Comparison of ENCODE assay signal across 8 mouse cellular contexts in the genomic region with DNA sequence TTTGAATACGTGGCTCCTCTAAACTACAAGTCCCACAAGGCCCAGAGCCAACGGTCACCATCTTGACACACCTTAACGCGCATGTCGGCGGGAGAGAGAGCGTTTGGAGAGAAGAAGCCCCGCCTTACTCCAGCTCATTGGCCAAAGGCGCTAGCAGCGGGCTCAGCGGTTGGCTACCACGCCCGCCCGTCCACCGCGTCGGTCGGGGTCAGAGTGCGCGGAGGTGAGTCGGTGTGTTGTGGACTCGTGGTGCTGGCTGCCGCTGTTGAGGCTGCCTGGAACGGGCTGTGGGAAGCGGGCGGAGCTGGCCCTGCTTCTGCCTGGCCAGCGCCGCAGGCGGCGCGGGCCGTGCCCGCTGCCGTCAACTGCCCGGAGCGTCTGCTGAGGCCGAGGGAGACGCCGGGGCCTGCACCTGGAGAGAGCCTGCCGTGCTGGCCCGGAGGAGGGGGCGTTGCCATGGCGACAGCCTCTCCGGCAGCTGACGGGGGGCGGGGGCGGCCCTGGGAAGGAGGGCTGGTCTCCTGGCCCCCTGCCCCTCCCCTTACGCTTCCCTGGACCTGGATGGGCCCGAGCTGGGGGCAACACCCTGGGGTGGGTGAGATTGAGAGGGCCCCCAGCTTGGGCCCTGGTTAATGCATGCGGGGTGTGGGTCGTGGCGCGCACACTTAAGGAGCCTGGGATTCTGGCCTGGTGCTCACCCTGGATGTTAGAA. TPM values are rescaled to one million over a fixed set of nuclear protein-coding genes. Genes with fewer than 3 reads are reported as not detected.
DNase-seq lines count a peak whose midpoint lies in the region; ATAC-seq lines count a peak whose summit lies in the region.

A gene (plus strand): TSS at position 226 of the 712 bp plus-strand sequence.

- peak within 1 kb of the TSS; percentile 63 to 88 for H3K4me3 ChIP-seq in heart, embryonic 14.5 days (ENCODE audit: control insufficient read depth in 1 of 2, insufficient read depth in 1 of 2, low read depth in 1 of 2, low read length in 2 of 2)
- H3K4me3 ChIP-seq in liver, embryonic 13.5 days (replicated peaks) = peak within 1 kb of the TSS; percentile 82
- H3K4me3 ChIP-seq in stomach, embryonic 16.5 days (replicated peaks; ENCODE audit: low read length) = peak within 1 kb of the TSS; percentile 97

- H3K27me3 ChIP-seq in heart, embryonic 14.5 days (ENCODE audit: control insufficient read depth, insufficient read depth, low read length) = no peaks in the 10 kb centered on the region
- no peaks in the 10 kb centered on the region for H3K27me3 ChIP-seq in liver, embryonic 13.5 days
- H3K27me3 ChIP-seq in stomach, embryonic 16.5 days (ENCODE audit: control insufficient read depth, insufficient read depth, low read length) = no peaks in the 10 kb centered on the region

- H3K4me1 ChIP-seq in heart, embryonic 14.5 days (ENCODE audit: control insufficient read depth in 2 of 2, insufficient read depth in 2 of 2, low read length in 2 of 2) = peaks cover 8 to 11% of the 10 kb centered on the region in 2 experiments
- H3K4me1 ChIP-seq in liver, embryonic 13.5 days (replicated peaks) = peaks cover 26% of the 10 kb centered on the region
- H3K4me1 ChIP-seq in stomach, embryonic 16.5 days (ENCODE audit: control insufficient read depth, insufficient read depth, low read length) = peaks cover 19% of the 10 kb centered on the region

- H3K4me2 ChIP-seq in heart, embryonic 14.5 days (ENCODE audit: low read length) = peak within 1 kb of the TSS; percentile 88
- peak within 1 kb of the TSS; percentile 95 for H3K4me2 ChIP-seq in liver, embryonic 13.5 days
- peak within 1 kb of the TSS; percentile 65 for H3K4me2 ChIP-seq in stomach, embryonic 16.5 days (ENCODE audit: low read depth, low read length)

- peak; percentile 100 for ATAC-seq in CD4-positive, CD25-positive, alpha-beta regulatory T cell, adult 4 months
- peak; percentile 99 for ATAC-seq in heart, embryonic 14.5 days (ENCODE audit: insufficient number of reproducible peaks, insufficient read depth, low FRiP score, low read depth)
- peak; percentile 100 for ATAC-seq in liver, embryonic 13.5 days (ENCODE audit: low read depth)
- peak; percentile 99 for ATAC-seq in stomach, embryonic 16.5 days (ENCODE audit: insufficient read depth, low FRiP score)

- H3K9me3 ChIP-seq in heart, embryonic 14.5 days (ENCODE audit: control insufficient read depth, low read length) = no peaks in the 10 kb centered on the region
- no peaks in the 10 kb centered on the region for H3K9me3 ChIP-seq in liver, embryonic 13.5 days (replicated peaks)
- no peaks in the 10 kb centered on the region for H3K9me3 ChIP-seq in stomach, embryonic 16.5 days (replicated peaks; ENCODE audit: control insufficient read depth, low read length)

- DNase-seq in c-Kit-negative CD71-positive TER-119-positive erythroid progenitor cells, embryonic 14.5 days (ENCODE audit: low read depth, low spot score) = peak; percentile 95
- DNase-seq in fibroblast of lung, adult 2 months (ENCODE audit: low read depth) = peak; percentile 97
- peak; percentile 99 for DNase-seq in kidney, postnatal 14 days
- DNase-seq in liver, embryonic 13.5 days = peak; percentile 97
- DNase-seq in neural tube, embryonic 10.5 days (ENCODE audit: extremely low spot score, low spot score) = peak; percentile 97

- H3K36me3 ChIP-seq in heart, embryonic 14.5 days (ENCODE audit: control insufficient read depth, insufficient read depth, low read length) = 0 out of 2 replicates have a peak, but pooled peaks cover 3% of the 10 kb centered on the region
- H3K36me3 ChIP-seq in liver, embryonic 13.5 days = no peaks in the 10 kb centered on the region
- H3K36me3 ChIP-seq in stomach, embryonic 16.5 days (ENCODE audit: control insufficient read depth, insufficient read depth, low read length) = no peaks in the 10 kb centered on the region

- H3K27ac ChIP-seq in heart, embryonic 14.5 days (replicated peaks in 1 of 2; ENCODE audit: control insufficient read depth in 1 of 2, insufficient read depth in 1 of 2, low read depth in 2 of 2, low read length in 2 of 2) = peak within 1 kb of the TSS; percentile 3 to 75; a peak in 3 of 4 replicates
- H3K27ac ChIP-seq in liver, embryonic 13.5 days = peak within 1 kb of the TSS; percentile 50
- peak within 1 kb of the TSS; percentile 62 for H3K27ac ChIP-seq in stomach, embryonic 16.5 days (ENCODE audit: low read length)

- under 1% methylated on average over 53 of the region's 53 CpGs for WGBS in heart, embryonic 14.5 days
- WGBS in liver, embryonic 13.5 days (ENCODE audit: insufficient replicate concordance) = under 1% methylated on average over 51 of the region's 53 CpGs
- under 1% methylated on average over 53 of the region's 53 CpGs for WGBS in stomach, embryonic 16.5 days

- H3K9ac ChIP-seq in heart, embryonic 14.5 days (ENCODE audit: low read length) = peak within 1 kb of the TSS; percentile 86
- peak within 1 kb of the TSS; percentile 87 for H3K9ac ChIP-seq in liver, embryonic 13.5 days
- peak within 1 kb of the TSS; percentile 92 for H3K9ac ChIP-seq in stomach, embryonic 16.5 days (ENCODE audit: low read length)

RNA-seq across cellular contexts. Expression of the gene that starts here (rescaled TPM):
- polyA plus RNA-seq in CD4-positive, CD25-positive, alpha-beta regulatory T cell, adult 4 months (2017; shearing (Covaris generic)) = 10 to 100 TPM; 50.0 to 61.7 TPM
- polyA plus RNA-seq in heart, embryonic 14.5 days (2014; fragmentation: Nextera tagmentation; extraction: Ambion mirVana) = 128 and 130 TPM in 2 replicates
- polyA plus RNA-seq in liver, embryonic 13.5 days (2015; fragmentation: Nextera tagmentation; extraction: Ambion mirVana) = 40.1 and 40.3 TPM in 2 replicates
- 89.6 and 106 TPM in 2 replicates for polyA plus RNA-seq in stomach, embryonic 16.5 days (2015; fragmentation: Nextera tagmentation; extraction: Ambion mirVana)

Comparison
In these comparisons a context has a peak if more than half of its experiments do, and no peak if none do; other contexts are left out.
1. Peak in every context shown above with its lines: DNase-seq, ATAC-seq, H3K4me3 ChIP-seq and H3K27ac ChIP-seq.